Mouse (Mus musculus): ENCODE results near the gene Wwox. TPM values are rescaled to one million over a fixed set of nuclear protein-coding genes. Genes with fewer than 3 reads are reported as not detected.
"Not testable (repeated sequence)": the region's sequence is repeated elsewhere in the genome, so short reads cannot be mapped to it uniquely, and the experiment has no call there.

Gene Wwox
- total RNA-seq, 2 experiments from 2014 or later = 5.3 to 8.7 TPM

- no peak for DNase-seq
These were observed 367.5 kb downstream of the Wwox start for GRCm38 (mm10) chr8:114806826-114807420.

GRCm38 (mm10) chr8:114807676-114808426, 368.4 kb downstream of the Wwox start:
- no peak for DNase-seq

GRCm38 (mm10) chr8:114810470-114810869, 371.0 kb downstream of the Wwox start:
- no peak for DNase-seq

GRCm38 (mm10) chr8:114813830-114814229, 374.4 kb downstream of the Wwox start:
- DNase-seq = no peak

GRCm38 (mm10) chr8:114814769-114815736, 375.6 kb downstream of the Wwox start:
- DNase-seq = no peak

GRCm38 (mm10) chr8:114816343-114816742, 376.9 kb downstream of the Wwox start:
- no peak for DNase-seq

GRCm38 (mm10) chr8:114816949-114817348, 377.5 kb downstream of the Wwox start:
- no peak for DNase-seq

- peak; percentile 78 for DNase-seq
These were observed 382.1 kb downstream of the Wwox start for GRCm38 (mm10) chr8:114821543-114821942.

- no peak for DNase-seq
These were observed 386.0 kb downstream of the Wwox start for GRCm38 (mm10) chr8:114825460-114825859.

- DNase-seq = no peak
These were observed 387.5 kb downstream of the Wwox start for GRCm38 (mm10) chr8:114826991-114827390.

GRCm38 (mm10) chr8:114827810-114828209, 388.4 kb downstream of the Wwox start:
- not testable (repeated sequence) for DNase-seq

GRCm38 (mm10) chr8:114831595-114831994, 392.1 kb downstream of the Wwox start:
- DNase-seq = no peak

GRCm38 (mm10) chr8:114832251-114832774, 392.9 kb downstream of the Wwox start:
- DNase-seq = peak; percentile 39

- DNase-seq = no peak
These were observed 395.3 kb downstream of the Wwox start for GRCm38 (mm10) chr8:114834730-114835129.

- DNase-seq = no peak
These were observed 400.5 kb downstream of the Wwox start for GRCm38 (mm10) chr8:114839998-114840397.

- no peak for DNase-seq
These were observed 408.2 kb downstream of the Wwox start for GRCm38 (mm10) chr8:114847666-114848065.

GRCm38 (mm10) chr8:114849461-114849860, 410.0 kb downstream of the Wwox start:
- no peak for DNase-seq

GRCm38 (mm10) chr8:114850014-114850870, 410.8 kb downstream of the Wwox start:
- DNase-seq = no peak

- DNase-seq = no peak
These were observed 414.3 kb downstream of the Wwox start for GRCm38 (mm10) chr8:114853765-114854164.

GRCm38 (mm10) chr8:114855833-114856232, 416.4 kb downstream of the Wwox start:
- no peak for DNase-seq

- no peak for DNase-seq
These were observed 426.5 kb downstream of the Wwox start for GRCm38 (mm10) chr8:114865911-114866310.

All from gastrocnemius, postnatal 25 days (tissue).